Comparison of ENCODE assay signal across 26 mouse cellular contexts in the genomic region with DNA sequence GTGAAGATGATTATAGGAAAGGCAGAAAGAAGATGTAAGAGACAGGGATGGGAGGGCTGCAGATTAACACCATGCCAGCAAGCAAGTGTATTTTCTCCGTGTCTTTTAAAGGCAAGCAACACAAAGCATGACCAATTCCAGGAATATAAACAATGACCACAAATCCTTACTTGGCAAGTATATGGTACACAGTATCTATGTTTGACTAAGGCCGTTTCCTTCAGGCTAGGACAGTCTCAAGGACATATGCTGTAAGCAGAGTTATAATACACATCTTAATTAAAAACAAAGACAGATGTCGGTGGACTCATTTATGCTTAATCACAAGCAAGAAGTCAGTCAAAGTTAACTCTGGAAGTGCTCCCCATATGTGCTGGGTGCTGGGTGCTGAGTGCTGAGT. TPM values are rescaled to one million over a fixed set of nuclear protein-coding genes. Genes with fewer than 3 reads are reported as not detected.
"Had no signal": no experiment of that assay in that cellular context is flagged by ENCODE, and none has a peak within 500 bp of the region (broad histone marks: within the 10 kb centered on the region; RNA-seq: fewer than 3 reads in every experiment).

No protein-coding gene starts in this region.

- H3K27me3 ChIP-seq: heart, embryonic 12.5 days; intestine, embryonic 15.5 days; limb, embryonic 12.5 days had no signal

- H3K9ac ChIP-seq: heart, embryonic 12.5 days; hindbrain, embryonic 12.5 days; hindbrain, embryonic 14.5 days; intestine, embryonic 15.5 days; limb, embryonic 12.5 days had no signal

- H3K27ac ChIP-seq: gastrocnemius, adult 2 months; heart, adult 2 months; heart, embryonic 10.5 days; hindbrain, embryonic 10.5 days; hindbrain, embryonic 12.5 days; hindbrain, embryonic 14.5 days; intestine, embryonic 15.5 days; layer of hippocampus, adult 2 months; left cerebral cortex, adult 2 months; limb, embryonic 10.5 days; limb, embryonic 12.5 days had no signal

- ATAC-seq: hindbrain, embryonic 16.5 days; inflammation-experienced regulatory T-cells, adult 6 months; intestine, embryonic 15.5 days; intestine, postnatal 0 days had no signal

- H3K4me3 ChIP-seq: gastrocnemius, adult 2 months; heart, adult 2 months; heart, embryonic 10.5 days; heart, embryonic 12.5 days; hindbrain, embryonic 10.5 days; hindbrain, embryonic 12.5 days; intestine, embryonic 15.5 days; layer of hippocampus, adult 2 months; left cerebral cortex, adult 2 months; limb, embryonic 10.5 days; limb, embryonic 12.5 days had no signal

- H3K4me2 ChIP-seq: heart, embryonic 12.5 days; hindbrain, embryonic 12.5 days; hindbrain, embryonic 14.5 days; intestine, embryonic 15.5 days; limb, embryonic 12.5 days had no signal

- DNase-seq: gastrocnemius, adult 2 months; gastrocnemius, postnatal 10 days; gastrocnemius, postnatal 25 days; heart, adult 2 months; heart, postnatal 10 days; heart, postnatal 4 days; kidney, adult 18-20 months; kidney, adult 8-10 months; kidney, postnatal 10 days; kidney, postnatal 25 days; kidney, postnatal 4 days; liver had no signal

- H3K36me3 ChIP-seq: heart, embryonic 10.5 days; heart, embryonic 12.5 days; hindbrain, embryonic 10.5 days; hindbrain, embryonic 12.5 days; intestine, embryonic 15.5 days; limb, embryonic 10.5 days; limb, embryonic 12.5 days had no signal

- H3K4me1 ChIP-seq: heart, embryonic 10.5 days; hindbrain, embryonic 10.5 days; hindbrain, embryonic 12.5 days; intestine, embryonic 15.5 days; limb, embryonic 10.5 days; limb, embryonic 12.5 days had no signal

- H3K9me3 ChIP-seq: heart, embryonic 10.5 days; heart, embryonic 12.5 days; hindbrain, embryonic 10.5 days; hindbrain, embryonic 12.5 days; intestine, embryonic 15.5 days; limb, embryonic 10.5 days; limb, embryonic 12.5 days had no signal

RNA-seq across cellular contexts. Expression of a gene that starts 12.6 kb away (rescaled TPM):
- total RNA-seq: granulocyte monocyte progenitor cell, adult 5-6 weeks had no signal
